Mouse (Mus musculus): ENCODE results near the gene Alox8.

DNA sequence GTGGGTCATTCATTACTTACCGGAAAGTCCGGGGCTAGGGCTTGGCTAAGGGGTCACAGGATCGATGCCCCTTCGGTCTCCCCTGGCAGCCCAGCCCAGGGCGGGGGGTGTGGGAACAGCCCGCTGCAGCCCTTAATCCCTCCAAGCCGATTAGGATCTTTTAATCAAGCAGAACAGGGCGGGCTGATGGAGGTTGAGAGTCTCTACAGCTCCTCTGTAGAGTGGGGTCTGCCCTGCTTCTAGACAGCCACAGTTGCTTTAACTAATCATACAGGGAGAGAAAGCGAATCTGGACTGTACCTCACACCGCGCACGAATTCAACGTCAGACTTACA is 39.2 kb upstream of the Alox8 start, which contains the start of gene Gucy2e:
- no peak for TF ChIP-seq CTCF (IDR thresholded peaks at IDR 0.05; ENCODE audit: insufficient read depth, low read depth, low read length)
- no peak for TF ChIP-seq POLR2A (IDR thresholded peaks at IDR 0.05; ENCODE audit: insufficient read depth, low read depth, low read length)
